Mouse (Mus musculus): ENCODE data around the gene Hdac7.

DNA sequence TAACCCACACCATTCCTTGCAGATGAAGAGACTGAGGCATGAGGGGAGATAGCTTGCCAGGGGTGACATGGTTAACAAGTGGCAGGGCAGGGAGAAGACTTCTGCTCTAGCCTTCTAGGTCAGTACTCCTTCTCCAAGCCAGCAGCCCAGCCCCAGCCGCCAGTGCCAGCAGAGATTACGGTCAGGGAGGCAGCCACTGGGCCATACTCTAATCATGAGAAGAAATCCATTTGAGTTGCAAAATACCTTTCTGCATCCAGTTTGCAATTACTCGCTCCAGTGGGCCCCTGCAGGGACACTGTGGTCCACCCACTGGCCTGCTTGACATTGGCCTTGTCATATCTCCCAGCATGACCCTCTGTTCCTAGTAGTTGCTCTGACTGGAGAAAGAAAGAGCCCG lies 5.9 kb downstream of the Hdac7 start:
- TF ChIP-seq EP300 (IDR thresholded peaks at IDR 0.05; ENCODE audit: insufficient read depth, low read depth, low read length) (no peak), POLR2A (IDR thresholded peaks at IDR 0.05; ENCODE audit: insufficient read depth, low read depth, low read length) (no peak)
